8 mouse cellular contexts compared by ENCODE assay signal in the genomic region with DNA sequence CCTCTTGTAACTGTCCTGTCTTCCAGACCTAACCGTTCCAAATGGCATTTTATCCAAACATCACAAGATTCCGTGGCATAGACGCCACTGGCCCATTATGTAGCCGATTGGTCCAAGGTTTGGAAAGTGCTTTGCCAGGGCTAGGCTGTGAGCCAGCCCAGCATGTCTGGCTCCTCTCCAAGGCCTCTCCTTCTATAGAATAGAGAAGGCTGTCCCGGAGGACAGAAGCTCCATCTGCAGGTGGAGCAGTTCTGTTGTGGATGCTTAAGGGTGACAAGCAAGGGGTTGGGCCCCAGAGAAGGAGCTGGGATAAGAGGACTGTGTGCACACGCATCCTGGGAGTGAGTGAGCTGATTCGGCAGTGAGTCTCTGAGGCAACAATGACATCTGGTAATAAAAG.
DNase-seq lines count a peak whose midpoint lies in the region; ATAC-seq lines count a peak whose summit lies in the region.
"Had no signal": no experiment of that assay in that cellular context is flagged by ENCODE, and none has a peak within 500 bp of the region (broad histone marks: within the 10 kb centered on the region; RNA-seq: fewer than 3 reads in every experiment).

No protein-coding gene starts in this region.

- DNase-seq in layer of hippocampus, adult 11-12 months (ENCODE audit: low spot score), result peak; percentile 47
- DNase-seq in layer of hippocampus, adult 9-10 months (ENCODE audit: low spot score), result no peak
- DNase-seq in cerebellum, adult 9-11 months, result peak; percentile 50
- DNase-seq in left cerebral cortex, postnatal 4 days, result peak; percentile 82
- DNase-seq in kidney, postnatal 4 days, result no peak
- DNase-seq: lung, postnatal 14 days had no signal

- peak; percentile 62; the same call in 1 of the 2 replicates for ATAC-seq in cerebellum, adult (ENCODE audit: insufficient number of reproducible peaks, low FRiP score, low TSS enrichment)
- no peak for ATAC-seq in monocyte, adult 5-6 weeks (replicated peaks; ENCODE audit: insufficient number of reproducible peaks, low FRiP score, low TSS enrichment, poor library complexity, severe bottlenecking)

- intact Hi-C loops in left cerebral cortex, postnatal 4 days (cut with DNase I), result no loop called here

Comparison
In these comparisons a context has a peak if more than half of its experiments do, and no peak if none do; other contexts are left out.
1. DNase-seq: peak in layer of hippocampus, adult 11-12 months (single experiment), cerebellum, adult 9-11 months (single experiment) and left cerebral cortex, postnatal 4 days (single experiment); none in layer of hippocampus, adult 9-10 months (single experiment) and kidney, postnatal 4 days (0 of 2).